Mouse (Mus musculus): ENCODE measurements at regions not wholly inside any gene's neighbourhood (a gene's known extent, or its start where the extent isn't known, plus 50 kb on each side); places are given as distances from the start of the nearest gene placed in this dataset.
"Not testable (repeated sequence)": the region's sequence is repeated elsewhere in the genome, so short reads cannot be mapped to it uniquely, and the experiment has no call there.

DNA sequence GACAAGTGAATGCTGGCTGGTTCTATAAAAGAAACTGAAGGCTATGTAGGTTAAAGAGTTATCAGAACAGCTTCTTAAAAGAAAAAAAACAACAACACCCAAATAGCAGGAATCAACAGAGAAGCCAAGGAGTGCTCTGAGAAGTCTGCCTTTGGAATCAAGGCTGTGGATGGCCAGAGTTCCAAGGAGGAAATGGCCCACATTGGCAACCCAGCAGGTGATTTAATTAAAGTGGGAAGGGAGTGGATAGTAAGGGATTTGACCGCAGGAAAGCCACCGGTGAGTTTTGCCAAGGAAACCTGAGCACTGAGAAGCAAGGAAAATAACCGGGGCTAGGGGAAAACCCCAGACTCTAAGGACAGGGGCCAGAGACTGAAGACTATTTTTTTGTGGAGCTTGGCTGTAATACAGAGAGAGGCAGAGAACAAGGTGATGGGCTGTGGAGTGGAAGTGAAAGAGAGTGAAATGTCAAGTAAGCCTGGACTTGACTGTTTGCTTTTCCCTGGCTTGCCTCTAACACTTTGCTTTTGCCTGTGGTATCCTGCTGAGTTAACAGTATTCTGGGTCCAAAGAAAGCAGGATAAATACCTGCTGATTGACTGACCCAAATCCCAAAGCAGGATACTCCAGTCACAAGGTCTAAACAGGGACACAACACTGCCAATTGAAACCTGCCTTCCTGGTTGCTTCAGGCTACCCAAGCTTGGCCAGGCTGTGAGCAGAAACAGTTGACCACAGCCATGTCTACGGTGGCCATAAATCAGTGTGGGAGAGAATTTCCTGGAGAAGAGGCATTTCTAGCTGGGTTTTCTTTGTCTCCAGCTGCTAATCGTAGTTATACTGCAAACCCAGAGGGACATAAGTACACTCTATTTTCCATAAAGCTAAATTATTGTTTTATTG, 125.9 kb downstream of the Arrdc3 start:
- no peak for DNase-seq (ENCODE audit: low spot score in 2 of 2)

DNA sequence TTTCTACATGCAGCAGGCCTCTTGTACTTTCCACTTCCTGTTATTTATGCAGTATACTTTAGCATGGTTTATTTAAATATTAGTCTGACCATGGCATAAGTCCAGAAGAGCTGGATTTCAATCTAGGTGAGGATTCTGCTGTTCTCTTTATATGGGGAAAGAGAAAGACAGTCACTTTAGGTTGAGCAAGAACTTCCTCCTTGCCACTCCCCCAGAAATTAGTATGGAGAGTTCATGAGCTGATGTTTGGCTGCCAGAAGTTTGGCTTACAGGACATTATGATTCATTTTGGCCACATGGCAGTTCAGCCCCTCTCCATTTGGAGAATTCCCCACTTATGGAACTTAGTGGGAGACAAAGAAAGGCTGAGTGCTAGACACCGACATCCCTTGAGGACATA, 130.8 kb downstream of the Arrdc3 start:
- no peak for DNase-seq (ENCODE audit: low spot score in 2 of 2)

DNA sequence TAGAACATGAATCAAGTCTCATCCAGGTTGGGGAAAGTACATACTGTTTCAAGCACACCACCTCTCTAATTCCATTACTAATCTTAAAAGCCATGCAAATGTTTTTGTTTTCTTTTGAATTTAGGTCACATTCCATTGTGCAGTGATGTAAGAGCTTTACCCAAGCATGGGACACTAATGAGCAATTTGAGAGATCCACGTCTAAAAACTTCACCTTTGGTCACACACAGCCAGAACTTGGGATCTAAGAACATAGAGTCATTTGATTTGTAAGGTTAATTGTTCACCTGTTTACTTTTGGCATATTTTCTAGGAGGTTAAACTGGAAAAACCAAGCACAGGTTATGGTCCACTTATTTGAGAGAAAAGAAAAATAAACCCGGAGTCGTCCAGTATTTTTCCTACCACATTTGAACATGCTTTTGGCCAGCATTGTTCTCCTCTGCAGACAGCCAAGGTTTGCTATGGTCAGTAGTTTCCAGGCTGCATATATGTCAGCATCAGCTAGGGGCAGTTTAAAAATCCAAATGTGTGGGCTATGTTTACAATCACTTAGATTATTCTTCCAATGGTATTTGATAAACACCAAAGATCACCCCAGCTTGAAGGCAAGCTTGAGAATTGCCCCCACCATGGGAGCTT, 137.0 kb downstream of the Arrdc3 start:
- no peak for DNase-seq (ENCODE audit: low spot score in 2 of 2)

DNA sequence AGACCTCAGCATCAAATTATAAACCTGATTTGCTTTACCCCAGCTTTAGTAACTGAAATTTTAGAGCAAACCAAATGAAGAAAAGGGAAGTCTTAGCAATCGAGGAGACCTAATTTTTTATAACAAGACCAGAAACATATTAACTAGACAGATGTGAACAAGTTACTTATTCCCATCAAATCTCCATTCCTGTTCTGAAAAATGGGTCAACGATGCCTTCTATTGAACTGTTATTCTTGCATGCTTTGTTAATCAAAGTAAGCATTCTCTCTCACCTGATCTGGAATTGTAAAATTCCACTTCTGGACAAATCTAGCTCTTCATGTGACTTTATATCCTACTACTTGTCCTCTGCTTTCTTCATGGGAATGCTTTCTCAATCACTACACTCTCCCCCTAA, 137.6 kb downstream of the Arrdc3 start:
- DNase-seq (ENCODE audit: low spot score in 2 of 2) = no peak

DNA sequence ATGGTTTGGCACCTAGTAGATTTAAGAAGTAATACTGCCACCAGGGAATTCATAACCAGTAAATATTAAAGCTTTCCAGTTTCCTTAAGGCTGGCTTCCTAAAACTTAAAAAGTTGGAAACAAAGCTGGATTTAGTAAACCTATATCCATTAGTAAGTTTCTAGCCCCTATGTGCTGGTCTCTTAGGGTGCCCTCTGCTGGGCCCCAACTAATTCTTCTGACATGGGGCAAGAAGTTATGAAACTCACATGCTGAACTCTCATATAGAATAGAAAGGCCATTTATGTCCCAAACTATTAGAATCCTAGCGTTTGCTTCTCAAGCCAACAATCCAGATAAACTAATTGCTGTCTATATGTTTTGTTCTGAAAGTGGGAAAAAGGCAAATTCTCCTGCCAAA, 139.2 kb downstream of the Arrdc3 start:
- DNase-seq (ENCODE audit: low spot score in 2 of 2) = no peak

DNA sequence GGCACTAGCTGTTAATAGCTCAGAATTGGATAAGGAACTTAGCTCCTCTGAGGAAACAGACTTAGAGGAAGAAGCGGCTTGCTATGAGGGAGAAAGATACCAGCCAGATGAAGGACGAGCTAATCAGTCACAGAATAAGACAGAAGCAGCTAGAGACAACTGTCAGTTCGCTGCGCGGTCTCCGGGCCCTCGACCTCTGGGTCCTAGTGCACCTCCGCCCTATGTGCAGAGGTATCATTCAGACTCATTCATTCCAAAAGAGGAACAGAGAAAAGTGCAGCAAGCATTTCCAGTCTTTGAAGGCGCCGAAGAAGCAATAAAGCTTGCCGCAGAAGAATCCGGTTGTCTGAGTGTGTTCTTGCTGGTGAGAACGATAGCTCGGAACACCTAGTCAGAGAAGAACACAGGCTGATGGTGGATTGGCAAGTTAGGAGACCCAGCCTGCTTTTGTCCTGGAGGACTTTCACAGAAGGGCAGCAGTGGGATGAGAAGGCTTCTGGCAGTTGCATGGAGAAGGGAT, 142.1 kb downstream of the Arrdc3 start:
- DNase-seq (ENCODE audit: low spot score in 2 of 2) = not testable (repeated sequence)

GRCm38 (mm10) chr13:81037316-81037715, 154.1 kb downstream of the Arrdc3 start:
- no peak for DNase-seq (ENCODE audit: low spot score in 2 of 2)

- DNase-seq (ENCODE audit: low spot score in 2 of 2) = no peak
Observed at GRCm38 (mm10) chr13:81038736-81039135, 155.6 kb downstream of the Arrdc3 start.

DNA sequence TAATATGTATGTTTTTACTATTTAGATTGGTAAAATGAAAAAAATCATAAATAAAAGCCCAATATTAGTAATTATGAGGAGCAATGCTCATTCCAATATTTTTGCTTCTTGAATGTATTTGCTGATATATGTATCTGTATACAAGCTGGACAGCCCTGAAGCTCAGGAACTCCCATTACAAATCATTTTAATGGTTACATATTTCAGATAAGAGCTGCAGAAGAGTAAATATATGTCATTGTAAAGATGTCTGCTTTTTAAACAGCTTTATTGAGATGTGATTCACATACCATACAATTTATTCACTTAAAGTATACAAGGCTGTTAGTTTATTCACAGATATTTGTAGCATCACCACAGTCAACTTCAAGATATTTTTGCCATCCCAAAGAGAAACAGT, 157.3 kb downstream of the Arrdc3 start:
- no peak for DNase-seq (ENCODE audit: low spot score in 2 of 2)

- DNase-seq (ENCODE audit: low spot score in 2 of 2) = no peak
Observed at GRCm38 (mm10) chr13:81041646-81042045, 158.5 kb downstream of the Arrdc3 start.

All from right cerebral cortex, postnatal 36 days (tissue).